Mouse (Mus musculus) urinary bladder, postnatal 10 days (tissue): ENCODE measurements around the gene Rnf31.

ENCODE experiments used
- DNase-seq: peaks from one replicate; pipeline ENCODE4 v3.0.0; 2022; ENCODE audit warnings: low spot score

Gene Rnf31

GRCm38 (mm10) chr14:55591331-55591891 is at the start of gene Rnf31:
TSS of gene Rnf31 (plus strand) at chr14:55591708.
- DNase-seq: peak; percentile 69

GRCm38 (mm10) chr14:55542268-55542667 is 49.2 kb upstream of the Rnf31 start:
- no peak for DNase-seq

- DNase-seq: no peak
Observed at GRCm38 (mm10) chr14:55544334-55544733, 47.2 kb upstream of the Rnf31 start.

GRCm38 (mm10) chr14:55550191-55550590 is 41.3 kb upstream of the Rnf31 start:
- no peak for DNase-seq

- DNase-seq: no peak
Observed at GRCm38 (mm10) chr14:55551347-55551746, 40.2 kb upstream of the Rnf31 start.

GRCm38 (mm10) chr14:55551794-55552193 is 39.7 kb upstream of the Rnf31 start:
- DNase-seq: no peak

GRCm38 (mm10) chr14:55554635-55555034 is 36.9 kb upstream of the Rnf31 start:
- no peak for DNase-seq

GRCm38 (mm10) chr14:55555788-55556187 is 35.7 kb upstream of the Rnf31 start:
- no peak for DNase-seq

GRCm38 (mm10) chr14:55557003-55557402 is 34.5 kb upstream of the Rnf31 start:
- peak; percentile 60 for DNase-seq

GRCm38 (mm10) chr14:55557587-55557986 is 33.9 kb upstream of the Rnf31 start:
- DNase-seq: no peak

GRCm38 (mm10) chr14:55558740-55559448 is 32.6 kb upstream of the Rnf31 start:
- no peak for DNase-seq

- peak; percentile 66 for DNase-seq
Observed at GRCm38 (mm10) chr14:55559799-55560201, 31.7 kb upstream of the Rnf31 start, which contains the start of gene Dcaf11. TSS of gene Dcaf11 (plus strand) at chr14:55560006.

GRCm38 (mm10) chr14:55560202-55561073 is 31.1 kb upstream of the Rnf31 start, which contains the start of gene A730061H03Rik:
TSS of gene A730061H03Rik (minus strand) at chr14:55560406.
- DNase-seq: peak; percentile 93

- no peak for DNase-seq
Observed at GRCm38 (mm10) chr14:55561860-55562259, 29.6 kb upstream of the Rnf31 start.

GRCm38 (mm10) chr14:55563249-55563648 is 28.3 kb upstream of the Rnf31 start:
- DNase-seq: no peak

- DNase-seq: no peak
Observed at GRCm38 (mm10) chr14:55565748-55566147, 25.8 kb upstream of the Rnf31 start.

GRCm38 (mm10) chr14:55567496-55567895 is 24.0 kb upstream of the Rnf31 start:
- DNase-seq: no peak

- no peak for DNase-seq
Observed at GRCm38 (mm10) chr14:55570588-55570987, 20.9 kb upstream of the Rnf31 start.

- DNase-seq: no peak
Observed at GRCm38 (mm10) chr14:55571760-55572159, 19.7 kb upstream of the Rnf31 start.

- no peak for DNase-seq
Observed at GRCm38 (mm10) chr14:55575302-55575701, 16.2 kb upstream of the Rnf31 start, which contains the start of gene Fitm1. TSS of gene Fitm1 (plus strand) at chr14:55575617.

GRCm38 (mm10) chr14:55575711-55576110 is 15.8 kb upstream of the Rnf31 start:
- DNase-seq: no peak

- DNase-seq: no peak
Observed at GRCm38 (mm10) chr14:55576376-55576775, 15.1 kb upstream of the Rnf31 start.
